Mouse (Mus musculus) MEL (cell line): ENCODE results near the gene Uba52. TPM values are rescaled to one million over a fixed set of nuclear protein-coding genes. Genes with fewer than 3 reads are reported as not detected.

ENCODE experiments used
- DNase-seq: peaks from one replicate; pipeline ENCODE4 v3.0.0; 2011; ENCODE audit warnings: low read depth, low spot score
- H3K27ac ChIP-seq: 2 replicates; pipeline ENCODE4 v1.5.1; 2012; ENCODE audit warnings: low read depth, mild to moderate bottlenecking, control low read depth, low read length, moderate library complexity; ENCODE audit not compliant: control insufficient read depth
- H3K27me3 ChIP-seq, 2 experiments: fragments of 150-350 bp in 1 of 2; sonication (generic) in 1 of 2; 2 replicates each; pipeline ENCODE4 v1.6.1; 2012; ENCODE audit warnings: low read length in 2 of 2, mild to moderate bottlenecking in 2 of 2, improper control_type of control experiment in 1 of 2, moderate library complexity in 1 of 2; ENCODE audit not compliant: insufficient read depth in 2 of 2, control insufficient read depth in 1 of 2
- H3K36me3 ChIP-seq, 2 experiments: 2 replicates each; pipeline ENCODE4 v1.6.1; 2012 to 2014; ENCODE audit warnings: low read length in 2 of 2, improper control_type of control experiment in 1 of 2, inconsistent platforms in 1 of 2, mild to moderate bottlenecking in 1 of 2; ENCODE audit not compliant: insufficient read depth in 2 of 2, control insufficient read depth in 1 of 2
- H3K4me1 ChIP-seq, 2 experiments: fragments of 150-350 bp in 1 of 2; sonication (generic) in 1 of 2; 2 replicates each; pipeline ENCODE4 v1.6.1; 2012; ENCODE audit warnings: low read length in 2 of 2, improper control_type of control experiment in 1 of 2, mild to moderate bottlenecking in 1 of 2; ENCODE audit not compliant: insufficient read depth in 2 of 2, control insufficient read depth in 1 of 2
- H3K4me3 ChIP-seq, 2 experiments: fragments of 150-350 bp in 1 of 2; sonication (generic) in 1 of 2; 2 replicates each; pipeline ENCODE4 v1.5.1; 2012; ENCODE audit warnings: low read depth in 2 of 2, low read length in 2 of 2, mild to moderate bottlenecking in 2 of 2, moderate library complexity in 2 of 2, control low read depth in 1 of 2, improper control_type of control experiment in 1 of 2; ENCODE audit not compliant: control insufficient read depth in 1 of 2, insufficient read depth in 1 of 2
- H3K79me2 ChIP-seq: 2 replicates; pipeline ENCODE4 v1.6.1; 2012; ENCODE audit warnings: mild to moderate bottlenecking, low read length, moderate library complexity; ENCODE audit not compliant: control insufficient read depth, poor library complexity, insufficient read depth
- H3K9ac ChIP-seq: 2 replicates; pipeline ENCODE4 v1.6.1; 2012; ENCODE audit warnings: low read depth, mild to moderate bottlenecking, control low read depth, low read length, moderate library complexity; ENCODE audit not compliant: control insufficient read depth, poor library complexity, severe bottlenecking
- H3K9me3 ChIP-seq: fragments of 150-350 bp; sonication (generic); replicated peaks from 2 replicates; pipeline ENCODE4 v1.6.1; 2012; ENCODE audit warnings: mild to moderate bottlenecking, low read length, improper control_type of control experiment, moderate library complexity; ENCODE audit not compliant: insufficient read depth
- CHD1 ChIP-seq: IDR thresholded peaks from 2 replicates; pipeline ENCODE4 v1.6.1; 2012; ENCODE audit warnings: low read depth, mild to moderate bottlenecking, inconsistent platforms, low read length, improper control_type of control experiment
- CHD2 ChIP-seq: IDR thresholded peaks from 2 replicates; pipeline ENCODE4 v1.6.1; 2011; ENCODE audit warnings: low read length, improper control_type of control experiment
- GATA1 ChIP-seq: IDR thresholded peaks from 2 replicates; pipeline ENCODE4 v1.6.1; 2011; ENCODE audit warnings: low read depth, low read length, improper control_type of control experiment
- JUND ChIP-seq: IDR thresholded peaks from 2 replicates; pipeline ENCODE4 v1.6.1; 2011; ENCODE audit warnings: low read depth, mild to moderate bottlenecking, improper control_type of control experiment, low read length
- MAX ChIP-seq: IDR thresholded peaks from 2 replicates; pipeline ENCODE4 v1.6.1; 2011; ENCODE audit warnings: low read length, improper control_type of control experiment
- MAZ ChIP-seq: IDR thresholded peaks from 2 replicates; pipeline ENCODE4 v1.6.1; 2012; ENCODE audit warnings: low read depth, mild to moderate bottlenecking, inconsistent platforms, low read length, improper control_type of control experiment
- POLR2AphosphoS2 ChIP-seq: IDR thresholded peaks from 2 replicates; pipeline ENCODE4 v1.6.1; 2011; ENCODE audit warnings: low read length, improper control_type of control experiment
- POLR2AphosphoS5 ChIP-seq: IDR thresholded peaks from 2 replicates; pipeline ENCODE4 v1.6.1; 2012; ENCODE audit warnings: low read depth, borderline replicate concordance, mild to moderate bottlenecking, inconsistent platforms, low read length, moderate library complexity, mixed read lengths
- RAD21 ChIP-seq: IDR thresholded peaks from 2 replicates; pipeline ENCODE4 v1.6.1; 2011; ENCODE audit warnings: mild to moderate bottlenecking, low read depth, low read length, improper control_type of control experiment
- RCOR1 ChIP-seq: IDR thresholded peaks from 2 replicates; pipeline ENCODE4 v1.6.1; 2012; ENCODE audit warnings: low read depth, mild to moderate bottlenecking, inconsistent platforms, low read length, improper control_type of control experiment
- SMC3 ChIP-seq: IDR thresholded peaks from 2 replicates; pipeline ENCODE4 v1.6.1; 2011; ENCODE audit warnings: low read depth, low read length, improper control_type of control experiment
- USF1 ChIP-seq: IDR thresholded peaks from 2 replicates; pipeline ENCODE4 v1.6.1; 2014; ENCODE audit warnings: low read depth, mild to moderate bottlenecking, inconsistent platforms, low read length, improper control_type of control experiment, moderate library complexity
- USF2 ChIP-seq, 2 experiments: IDR thresholded peaks; 2 replicates each; pipeline ENCODE4 v1.6.1; 2011 to 2012; ENCODE audit warnings: improper control_type of control experiment in 2 of 2, low read length in 2 of 2, borderline replicate concordance in 1 of 2, inconsistent platforms in 1 of 2, low read depth in 1 of 2, mild to moderate bottlenecking in 1 of 2; ENCODE audit not compliant: insufficient read depth in 1 of 2
- ZKSCAN1 ChIP-seq: IDR thresholded peaks from 2 replicates; pipeline ENCODE4 v1.6.1; 2012; ENCODE audit warnings: low read depth, mild to moderate bottlenecking, inconsistent platforms, low read length, improper control_type of control experiment, moderate library complexity
- polyA plus RNA-seq, 2 experiments: library from polyadenylated mRNA; stranded (reverse) in 1 of 2; unstranded in 1 of 2; fragments of >175 nt in 1 of 2; fragments of >200 nt in 1 of 2; gene quantifications; 2 replicates each; pipeline versions ENCODE4 v1.2.1 to v1.2.4; 2012; ENCODE audit warnings: low replicate concordance in 2 of 2, low read depth in 1 of 2; ENCODE audit not compliant: insufficient read length in 2 of 2, insufficient read depth in 1 of 2, missing spikeins in 1 of 2
- total RNA-seq: library from RNA; depleted of rRNA; stranded (reverse); fragments of 300-350 nt; gene quantifications from 2 replicates; pipeline ENCODE4 v1.2.3, GENCODE M21; 2012

Gene Uba52
- total and polyA plus RNA-seq, 3 experiments = 2,814 to 3,633 TPM; not detected in 1

- no peaks in the 10 kb centered on the region for H3K4me1 ChIP-seq
- no peak within 1 kb of the TSS for H3K4me3 ChIP-seq
- no peak within 1 kb of the TSS for H3K9ac ChIP-seq
- H3K79me2 ChIP-seq = no peaks in the 10 kb centered on the region
- TF ChIP-seq ZKSCAN1 = no peak
- TF ChIP-seq MAX = no peak
- TF ChIP-seq GATA1 = no peak
- TF ChIP-seq POLR2AphosphoS2 = no peak
- TF ChIP-seq SMC3 = no peak
- TF ChIP-seq, all 39 proteins: peak for 0
- Histone ChIP-seq H3K36me3 (no peaks in the 10 kb centered on the region), H3K9me3 (no peaks in the 10 kb centered on the region), H3K27ac (no peak within 1 kb of the TSS), H3K27me3 (no peaks in the 10 kb centered on the region; a peak in 1 of 4 replicates)
- no peak for DNase-seq
These were observed 17.6 kb downstream of the Uba52 start, which contains the start of gene Crlf1 for GRCm38 (mm10) chr8:70492664-70493640. Gene Crlf1, plus strand, starts transcription at chr8:70493158.

- TF ChIP-seq RCOR1 (no peak), MAZ (no peak), JUND (no peak), USF2 (IDR thresholded peaks at IDR 0.05; ENCODE audit: borderline replicate concordance in 1 of 2, insufficient read depth in 1 of 2, low read depth in 1 of 2, low read length in 2 of 2) (no peak), MAX (no peak), POLR2AphosphoS5 (no peak), SMC3 (no peak), GATA1 (no peak), ZKSCAN1 (no peak), RAD21 (no peak), USF1 (no peak), CHD1 (no peak), CHD2 (no peak)
- no peak overlapping the region for H3K27ac ChIP-seq
- H3K27me3 ChIP-seq = no peaks in the 10 kb centered on the region
- H3K4me1 ChIP-seq = no peaks in the 10 kb centered on the region
- no peaks in the 10 kb centered on the region for H3K36me3 ChIP-seq
- H3K4me3 ChIP-seq = no peak overlapping the region
- no peak overlapping the region for H3K9ac ChIP-seq
- DNase-seq = no peak
- no peaks in the 10 kb centered on the region for H3K9me3 ChIP-seq
- H3K79me2 ChIP-seq = no peaks in the 10 kb centered on the region
These were observed 19.6 kb downstream of the Uba52 start for GRCm38 (mm10) chr8:70490880-70491495.
